14 mouse cellular contexts compared by ENCODE assay signal in genomic region chr19:23089761-23090514, GRCm38 (mm10). TPM values are rescaled to one million over a fixed set of nuclear protein-coding genes. Genes with fewer than 3 reads are reported as not detected.
DNase-seq lines count a peak whose midpoint lies in the region; ATAC-seq and TF ChIP-seq lines count a peak whose summit lies in the region.
"Had no signal": no experiment of that assay in that cellular context is flagged by ENCODE, and none has a peak within 500 bp of the region (broad histone marks: within the 10 kb centered on the region; RNA-seq: fewer than 3 reads in every experiment).

No protein-coding gene starts in this region.

- TF ChIP-seq POLR2A in kidney, adult 2 months (IDR thresholded peaks at IDR 0.05; ENCODE audit: low read depth, low read length): no peak

- no peaks in the 10 kb centered on the region for H3K9me3 ChIP-seq in kidney, embryonic 15.5 days (replicated peaks)
- H3K9me3 ChIP-seq in intestine, postnatal 0 days (ENCODE audit: control insufficient read depth): no peaks in the 10 kb centered on the region
- no peaks in the 10 kb centered on the region for H3K9me3 ChIP-seq in intestine, embryonic 16.5 days (ENCODE audit: control insufficient read depth, low read length)
- H3K9me3 ChIP-seq: lung, embryonic 15.5 days; neural tube, embryonic 15.5 days had no signal

- WGBS in kidney, adult 2 months: 72% methylated on average over 8 of the region's 8 CpGs
- 86% methylated on average over 8 of the region's 8 CpGs for WGBS in kidney, embryonic 15.5 days
- 87% methylated on average over 8 of the region's 8 CpGs for WGBS in intestine, postnatal 0 days
- WGBS in intestine, embryonic 16.5 days: 92% methylated on average over 8 of the region's 8 CpGs

- H3K4me1 ChIP-seq in kidney, adult 2 months (ENCODE audit: control insufficient read depth, insufficient read depth, low read length): peaks cover 8% of the 10 kb centered on the region; the same call in 1 of the 2 replicates
- no peaks in the 10 kb centered on the region for H3K4me1 ChIP-seq in kidney, embryonic 15.5 days
- no peaks in the 10 kb centered on the region for H3K4me1 ChIP-seq in intestine, postnatal 0 days (replicated peaks; ENCODE audit: control insufficient read depth, insufficient read depth, low read length)
- H3K4me1 ChIP-seq in intestine, embryonic 16.5 days (ENCODE audit: control insufficient read depth, insufficient read depth, low read length): no peaks in the 10 kb centered on the region
- H3K4me1 ChIP-seq: lung, embryonic 15.5 days; neural tube, embryonic 15.5 days had no signal

- no peak overlapping the region for H3K9ac ChIP-seq in kidney, embryonic 15.5 days
- H3K9ac ChIP-seq in intestine, postnatal 0 days (ENCODE audit: low read depth, low read length): no peak overlapping the region
- H3K9ac ChIP-seq in intestine, embryonic 16.5 days (ENCODE audit: low read depth, low read length): no peak overlapping the region
- H3K9ac ChIP-seq: lung, embryonic 15.5 days; neural tube, embryonic 15.5 days had no signal

- DNase-seq in kidney, adult 2 months: peak; percentile 42
- DNase-seq in R1 (ENCODE audit: low read depth, low spot score): peak; percentile 98
- peak; percentile 49 for DNase-seq in adrenal gland, postnatal 14 days
- DNase-seq in heart, postnatal 10 days: peak; percentile 42 to 47
- no peak for DNase-seq in urinary bladder, adult 2 months (ENCODE audit: low spot score)
- DNase-seq: layer of hippocampus, adult 9-11 months had no signal

- no peaks in the 10 kb centered on the region for H3K36me3 ChIP-seq in kidney, adult 2 months (ENCODE audit: control insufficient read depth, insufficient read depth, low read length)
- no peaks in the 10 kb centered on the region for H3K36me3 ChIP-seq in kidney, embryonic 15.5 days
- no peaks in the 10 kb centered on the region for H3K36me3 ChIP-seq in intestine, postnatal 0 days (ENCODE audit: control insufficient read depth, insufficient read depth)
- no peaks in the 10 kb centered on the region for H3K36me3 ChIP-seq in intestine, embryonic 16.5 days (ENCODE audit: control insufficient read depth, insufficient read depth, low read length)
- H3K36me3 ChIP-seq: lung, embryonic 15.5 days; neural tube, embryonic 15.5 days had no signal

- ATAC-seq in kidney, embryonic 15.5 days (replicated peaks; ENCODE audit: low FRiP score): no peak
- no peak for ATAC-seq in intestine, postnatal 0 days
- no peak for ATAC-seq in intestine, embryonic 16.5 days
- ATAC-seq: hindbrain, postnatal 0 days; midbrain, embryonic 16.5 days had no signal

- H3K4me2 ChIP-seq in kidney, embryonic 15.5 days: no peak overlapping the region
- H3K4me2 ChIP-seq in intestine, postnatal 0 days (replicated peaks; ENCODE audit: low read depth): no peak overlapping the region
- H3K4me2 ChIP-seq in intestine, embryonic 16.5 days (ENCODE audit: low read depth, low read length): no peak overlapping the region
- H3K4me2 ChIP-seq: lung, embryonic 15.5 days; neural tube, embryonic 15.5 days had no signal

- no peak for TF ChIP-seq CTCF in kidney, adult 2 months (conservative IDR thresholded peaks at IDR 0.05; ENCODE audit: insufficient read depth, insufficient read length, low read depth, low read length)
- TF ChIP-seq CTCF in intestine, postnatal 0 days (IDR thresholded peaks at IDR 0.05; ENCODE audit: low read depth): no peak

- H3K27ac ChIP-seq in kidney, adult 2 months (ENCODE audit: insufficient read depth, low read depth, low read length): peak overlapping the region; percentile 14; the same call in 1 of the 2 replicates
- H3K27ac ChIP-seq in kidney, embryonic 15.5 days: no peak overlapping the region
- H3K27ac ChIP-seq in intestine, postnatal 0 days (ENCODE audit: low read depth, low read length): no peak overlapping the region
- no peak overlapping the region for H3K27ac ChIP-seq in intestine, embryonic 16.5 days (ENCODE audit: low read length)
- H3K27ac ChIP-seq: hindbrain, postnatal 0 days; lung, embryonic 15.5 days; neural tube, embryonic 15.5 days had no signal

- no peaks in the 10 kb centered on the region for H3K27me3 ChIP-seq in kidney, adult 2 months (replicated peaks; ENCODE audit: control insufficient read depth, insufficient read depth, low read length)
- H3K27me3 ChIP-seq in kidney, embryonic 15.5 days: no peaks in the 10 kb centered on the region
- H3K27me3 ChIP-seq in intestine, postnatal 0 days (replicated peaks; ENCODE audit: control insufficient read depth, insufficient read depth, low read length): no peaks in the 10 kb centered on the region
- H3K27me3 ChIP-seq in intestine, embryonic 16.5 days (replicated peaks; ENCODE audit: control insufficient read depth, insufficient read depth, low read length): no peaks in the 10 kb centered on the region
- H3K27me3 ChIP-seq: lung, embryonic 15.5 days; neural tube, embryonic 15.5 days had no signal

- no peak overlapping the region for H3K4me3 ChIP-seq in kidney, adult 2 months (ENCODE audit: insufficient read depth, low read depth, low read length)
- H3K4me3 ChIP-seq in kidney, embryonic 15.5 days (replicated peaks): no peak overlapping the region
- no peak overlapping the region for H3K4me3 ChIP-seq in intestine, postnatal 0 days (ENCODE audit: low read depth, low read length)
- no peak overlapping the region for H3K4me3 ChIP-seq in intestine, embryonic 16.5 days (ENCODE audit: low read length)
- H3K4me3 ChIP-seq: lung, embryonic 15.5 days; neural tube, embryonic 15.5 days had no signal

- intact Hi-C loops in heart, postnatal 10 days (cut with DNase I): loop anchor here (5.0 kb wide), 1 partner anchor 42 kb away; no protein-coding TSS in a partner anchor

RNA-seq across cellular contexts. Expression of gene Klf9, which starts 51.1 kb away (rescaled TPM):
- 59.3 and 62.3 TPM in 2 replicates for polyA plus RNA-seq in kidney, adult 2 months (2012; rRNA removed)
- polyA plus RNA-seq in kidney, embryonic 15.5 days (2015; fragmentation: Nextera tagmentation; extraction: Ambion mirVana): 5.3 and 6.0 TPM in 2 replicates
- 104 and 116 TPM in 2 replicates for total RNA-seq in adrenal gland, postnatal 14 days (2021)
- total RNA-seq in heart, postnatal 10 days (2021): 100 to 1,000 TPM in 1 of 2 experiments, 10 to 100 TPM in 1; 67.7 to 119 TPM
- 58.6 and 73.7 TPM in 2 replicates for polyA plus RNA-seq in urinary bladder, adult 2 months (2012; rRNA removed)
- 12.1 and 15.3 TPM in 2 replicates for polyA plus RNA-seq in intestine, postnatal 0 days (2015; fragmentation: Nextera tagmentation; extraction: Ambion mirVana)
- polyA plus RNA-seq in intestine, embryonic 16.5 days (2015; fragmentation: Nextera tagmentation; extraction: Ambion mirVana): 3.3 and 4.0 TPM in 2 replicates
- total RNA-seq: MEL had no signal
